Mouse (Mus musculus) hindbrain, embryonic 15.5 days (tissue): ENCODE data around the gene 2900011O08Rik. TPM values are rescaled to one million over a fixed set of nuclear protein-coding genes. Genes with fewer than 3 reads are reported as not detected.

ENCODE experiments used
- ATAC-seq: fragments of 200-750 bp; cut with Nextera tagmentation; 2 replicates; pipeline ENCODE4 v1.8.0; 2017; ENCODE audit warnings: low read depth, moderate number of reproducible peaks, moderate TSS enrichment; ENCODE audit not compliant: low FRiP score
- H3K27ac ChIP-seq: fragments of 300-500 bp; sonication (generic); replicated peaks from 2 replicates; pipeline ENCODE4 v1.5.1; 2015; ENCODE audit warnings: mild to moderate bottlenecking, inconsistent platforms
- H3K27me3 ChIP-seq: fragments of 300-500 bp; sonication (generic); 2 replicates; pipeline ENCODE4 v1.6.1; 2015; ENCODE audit warnings: control low read depth, inconsistent platforms
- H3K36me3 ChIP-seq: fragments of 300-500 bp; sonication (generic); 2 replicates; pipeline ENCODE4 v1.6.1; 2015; ENCODE audit warnings: control low read depth, inconsistent platforms
- H3K4me1 ChIP-seq: fragments of 300-500 bp; sonication (generic); replicated peaks from 2 replicates; pipeline ENCODE4 v1.6.1; 2015; ENCODE audit warnings: control low read depth, inconsistent platforms
- H3K4me2 ChIP-seq: fragments of 300-500 bp; sonication (generic); 2 replicates; pipeline ENCODE4 v1.6.1; 2015; ENCODE audit warnings: moderate library complexity, mild to moderate bottlenecking, inconsistent platforms
- H3K4me3 ChIP-seq: fragments of 300-500 bp; sonication (generic); 2 replicates; pipeline ENCODE4 v1.5.1; 2015; ENCODE audit warnings: mild to moderate bottlenecking, inconsistent platforms
- H3K9ac ChIP-seq: fragments of 300-500 bp; sonication (generic); 2 replicates; pipeline ENCODE4 v1.6.1; 2015; ENCODE audit warnings: inconsistent platforms
- H3K9me3 ChIP-seq: fragments of 300-500 bp; sonication (generic); 2 replicates; pipeline ENCODE4 v1.6.1; 2016; ENCODE audit warnings: control low read depth, inconsistent platforms
- WGBS: fragments of 180-500 bp; shearing (Covaris S2); methylation state at CpG from one replicate; pipeline ENCODE4 v1.1.7; 2015; 5-methylcytosine and 5-hydroxymethylcytosine counted together
- polyA plus RNA-seq: library from polyadenylated mRNA; unstranded; fragments of >200 nt; fragmentation: Nextera tagmentation; extraction: Ambion mirVana; gene quantifications from 2 replicates; pipeline ENCODE4 v1.2.1, GENCODE M21; 2015

2900011O08Rik gene
- polyA plus RNA-seq, 1 experiment from 2014 or later: 189 TPM

DNA sequence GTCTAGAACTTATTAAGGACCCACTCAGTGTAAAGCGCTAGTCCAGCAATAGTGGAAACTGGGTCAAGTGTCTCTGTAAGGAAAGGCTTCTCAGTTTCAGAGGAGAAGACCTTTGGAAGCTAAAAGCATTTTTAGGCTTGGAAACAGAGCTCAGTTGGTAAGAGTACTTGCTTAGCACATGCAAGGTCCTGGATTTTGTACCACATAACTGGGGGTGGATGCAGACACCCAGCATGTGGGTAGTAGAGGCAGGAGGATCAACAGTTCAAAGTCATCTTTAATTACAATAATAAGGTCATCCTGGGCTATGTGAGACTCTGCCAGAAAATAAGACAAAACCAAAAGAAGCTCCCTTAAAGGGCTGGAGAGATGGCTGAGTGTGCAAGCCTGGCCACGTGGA, 21.7 kb downstream of the 2900011O08Rik start:
- WGBS: 78% methylated on average over 2 of the region's 2 CpGs
- no peak overlapping the region for H3K9ac ChIP-seq
- H3K4me3 ChIP-seq: no peak overlapping the region
- no peaks in the 10 kb centered on the region for H3K27me3 ChIP-seq
- H3K9me3 ChIP-seq: no peaks in the 10 kb centered on the region
- no peak for ATAC-seq
- H3K4me2 ChIP-seq: no peak overlapping the region
- no peaks in the 10 kb centered on the region for H3K4me1 ChIP-seq
- no peaks in the 10 kb centered on the region for H3K36me3 ChIP-seq
- no peak overlapping the region for H3K27ac ChIP-seq

DNA sequence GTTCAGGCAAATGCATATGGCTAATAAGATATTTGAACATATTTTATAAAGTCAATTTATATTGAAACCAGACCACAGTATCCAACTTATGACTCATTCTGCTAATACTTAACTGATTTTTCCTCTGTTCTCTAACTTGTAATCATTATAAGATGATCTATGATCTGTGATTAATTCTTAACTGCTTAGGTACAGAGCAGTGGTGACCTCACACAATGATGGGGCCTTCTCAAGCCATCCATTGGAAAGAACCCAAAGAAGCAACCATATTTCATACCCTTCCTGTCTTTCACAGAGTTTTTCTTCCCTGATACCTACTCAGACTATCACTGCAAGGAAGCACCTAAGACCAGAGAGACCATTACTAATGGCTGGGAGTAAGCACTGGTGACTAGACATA, 22.3 kb downstream of the 2900011O08Rik start:
- Histone ChIP-seq H3K36me3 (no peaks in the 10 kb centered on the region), H3K4me1 (no peaks in the 10 kb centered on the region), H3K4me2 (no peak overlapping the region), H3K4me3 (no peak overlapping the region), H3K27me3 (no peaks in the 10 kb centered on the region), H3K9ac (no peak overlapping the region), H3K27ac (no peak overlapping the region), H3K9me3 (no peaks in the 10 kb centered on the region)
- ATAC-seq: no peak

DNA sequence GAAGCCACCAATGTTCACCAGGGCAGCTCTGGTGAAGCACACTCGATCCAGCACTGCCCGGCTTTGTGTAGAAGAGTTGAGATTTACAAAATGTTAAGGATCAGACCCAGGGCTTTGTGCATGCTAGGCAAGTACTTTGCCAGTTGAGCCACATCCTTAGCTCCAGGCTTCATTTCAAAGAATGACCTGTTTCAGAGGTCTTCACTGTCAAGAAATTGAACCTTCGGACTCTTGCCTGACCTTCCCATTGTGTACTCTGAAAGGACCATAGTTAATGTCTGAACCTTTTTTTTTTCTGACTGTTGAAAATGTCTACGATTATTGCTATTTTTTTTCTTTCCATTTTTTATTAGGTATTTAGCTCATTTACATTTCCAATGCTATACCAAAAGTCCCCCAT, 23.6 kb downstream of the 2900011O08Rik start:
- Histone ChIP-seq H3K27ac (no peak overlapping the region), H3K4me3 (no peak overlapping the region), H3K9ac (no peak overlapping the region), H3K9me3 (no peaks in the 10 kb centered on the region), H3K4me2 (no peak overlapping the region), H3K4me1 (no peaks in the 10 kb centered on the region), H3K27me3 (no peaks in the 10 kb centered on the region), H3K36me3 (no peaks in the 10 kb centered on the region)
- ATAC-seq: no peak
- WGBS: 90% methylated on average over 4 of the region's 4 CpGs

DNA sequence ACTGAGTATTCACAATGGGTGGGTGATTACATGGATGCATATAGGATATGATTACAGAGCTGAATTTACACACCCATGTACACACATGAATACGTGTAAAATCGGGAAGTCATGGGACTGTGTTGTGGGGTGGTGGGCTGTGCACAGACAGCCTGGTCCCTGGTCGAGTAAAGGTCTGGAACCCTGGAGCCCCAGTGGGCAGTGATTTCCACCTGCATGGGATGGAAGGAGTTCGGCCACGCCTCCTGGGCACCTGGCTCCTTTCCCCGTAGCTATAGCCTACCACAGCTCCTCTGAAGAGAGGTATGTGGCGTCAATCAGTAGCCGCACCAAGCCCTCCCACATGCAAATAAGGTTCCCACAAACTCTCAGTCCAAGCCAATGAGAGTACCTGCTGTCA, 30.9 kb downstream of the 2900011O08Rik start:
- no peak overlapping the region for H3K4me3 ChIP-seq
- no peaks in the 10 kb centered on the region for H3K36me3 ChIP-seq
- H3K27me3 ChIP-seq: no peaks in the 10 kb centered on the region
- WGBS: 88% methylated on average over 8 of the region's 8 CpGs
- H3K4me1 ChIP-seq: no peaks in the 10 kb centered on the region
- H3K9ac ChIP-seq: no peak overlapping the region
- H3K9me3 ChIP-seq: no peaks in the 10 kb centered on the region
- H3K4me2 ChIP-seq: no peak overlapping the region
- ATAC-seq: no peak
- no peak overlapping the region for H3K27ac ChIP-seq

DNA sequence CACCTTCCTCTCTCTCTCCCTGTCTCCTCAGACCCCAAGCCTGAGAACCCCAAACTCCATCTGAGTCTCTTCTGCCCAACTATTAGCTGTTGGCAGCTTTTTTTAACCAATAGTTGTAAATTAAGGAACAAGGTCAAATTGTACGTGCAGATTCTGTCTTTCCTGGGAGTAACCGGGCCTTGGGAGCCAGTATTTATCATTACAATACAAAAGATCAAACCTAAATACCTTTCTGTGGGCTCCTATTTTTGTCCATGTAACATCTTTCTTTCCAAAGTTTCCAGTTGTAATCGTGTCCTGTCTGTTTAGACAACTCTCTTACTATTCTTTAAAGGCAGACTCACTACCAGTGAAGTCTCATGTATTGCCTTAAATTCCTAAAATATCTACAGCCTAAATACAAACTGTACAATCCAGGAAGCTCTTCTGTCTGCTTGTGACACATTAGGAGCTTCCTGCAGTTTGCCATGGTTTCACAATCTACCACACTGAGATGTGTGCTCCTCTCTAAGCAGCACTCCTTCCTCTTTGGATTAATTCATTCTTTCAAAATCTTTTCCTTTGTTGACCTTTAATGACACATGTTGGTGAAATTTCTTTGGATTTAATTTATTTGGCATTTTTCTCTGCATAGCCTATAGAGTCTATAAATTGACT, 34.9 kb downstream of the 2900011O08Rik start:
- Histone ChIP-seq H3K27ac (no peak overlapping the region), H3K36me3 (no peaks in the 10 kb centered on the region), H3K9me3 (no peaks in the 10 kb centered on the region), H3K4me1 (no peaks in the 10 kb centered on the region), H3K9ac (no peak overlapping the region), H3K4me3 (no peak overlapping the region), H3K27me3 (no peaks in the 10 kb centered on the region), H3K4me2 (no peak overlapping the region)
- 83% methylated on average over 3 of the region's 3 CpGs for WGBS
- no peak for ATAC-seq

DNA sequence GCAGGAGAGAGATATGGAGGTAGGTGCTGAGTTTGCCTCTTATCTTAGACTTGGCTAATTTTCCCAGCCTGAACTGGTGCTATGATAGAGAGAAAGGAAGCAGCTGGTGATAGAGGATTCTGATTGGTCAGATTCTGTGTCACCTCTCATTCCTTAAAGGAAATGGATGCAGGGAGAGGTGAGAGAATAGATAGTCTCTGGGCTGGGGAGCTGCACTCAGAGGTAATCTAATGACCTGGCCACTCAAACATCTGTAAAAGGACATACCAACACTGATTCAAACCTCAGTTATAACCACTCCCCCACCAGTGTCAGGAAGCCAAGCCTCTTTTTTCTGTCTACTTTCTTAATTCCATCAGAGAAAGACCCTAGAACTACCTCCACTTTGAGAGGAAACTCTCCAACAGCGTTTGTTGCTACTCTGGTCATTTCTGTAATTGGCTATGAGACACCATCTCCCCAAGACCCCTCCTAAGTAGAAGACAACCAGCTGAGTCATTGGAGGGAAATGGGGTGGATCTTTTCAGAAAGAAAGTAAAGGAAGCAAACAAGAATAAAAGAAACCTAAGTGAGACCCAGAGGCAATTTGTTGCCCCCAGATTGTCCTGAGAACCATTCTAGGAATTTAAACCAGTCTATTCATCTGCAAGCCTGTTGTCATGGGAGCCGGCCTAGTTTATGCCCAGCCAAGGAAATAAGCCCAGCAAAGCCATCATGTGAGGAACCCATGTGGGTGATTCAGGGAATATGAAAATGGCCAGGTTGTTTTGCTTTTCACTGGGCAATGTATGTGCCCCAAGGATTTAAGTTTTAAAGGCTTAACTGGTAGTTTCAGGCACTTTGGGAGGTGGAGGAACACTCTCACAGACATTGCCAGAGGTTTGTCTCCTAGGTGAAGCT, 38.9 kb downstream of the 2900011O08Rik start:
- WGBS: 47% methylated on average over 2 of the region's 2 CpGs
- Histone ChIP-seq H3K9me3 (no peaks in the 10 kb centered on the region), H3K27ac (no peak overlapping the region), H3K27me3 (no peaks in the 10 kb centered on the region), H3K9ac (no peak overlapping the region), H3K4me2 (no peak overlapping the region), H3K36me3 (0 out of 2 replicates have a peak, but pooled peaks cover 4% of the 10 kb centered on the region), H3K4me3 (no peak overlapping the region), H3K4me1 (no peaks in the 10 kb centered on the region)
- no peak for ATAC-seq

DNA sequence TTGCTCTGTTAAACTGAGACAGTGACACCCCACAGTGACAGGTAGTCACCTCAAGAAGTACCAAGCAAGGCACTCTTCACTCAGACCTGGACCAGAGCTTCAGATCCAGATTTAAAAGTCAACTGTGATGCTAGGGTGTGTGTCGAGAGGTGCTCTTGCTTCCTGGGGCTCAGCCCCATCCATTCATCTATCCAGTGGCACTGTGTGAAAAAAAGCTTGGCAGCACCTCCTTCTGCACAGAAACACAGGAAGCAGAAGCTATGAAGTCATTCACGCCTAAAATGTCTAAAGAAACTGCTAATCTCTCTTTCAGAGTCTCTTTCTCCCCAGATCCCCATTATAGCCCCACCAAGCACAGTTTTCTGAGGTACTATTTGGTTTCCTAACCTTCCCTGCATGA, 42.7 kb downstream of the 2900011O08Rik start:
- H3K4me2 ChIP-seq: no peak overlapping the region
- no peaks in the 10 kb centered on the region for H3K9me3 ChIP-seq
- peaks cover 8% of the 10 kb centered on the region; the same call in 1 of the 2 replicates for H3K36me3 ChIP-seq
- H3K4me1 ChIP-seq: no peaks in the 10 kb centered on the region
- H3K27ac ChIP-seq: no peak overlapping the region
- H3K9ac ChIP-seq: no peak overlapping the region
- WGBS: 68% methylated on average over 2 of the region's 2 CpGs
- ATAC-seq: no peak
- no peak overlapping the region for H3K4me3 ChIP-seq
- H3K27me3 ChIP-seq: no peaks in the 10 kb centered on the region

DNA sequence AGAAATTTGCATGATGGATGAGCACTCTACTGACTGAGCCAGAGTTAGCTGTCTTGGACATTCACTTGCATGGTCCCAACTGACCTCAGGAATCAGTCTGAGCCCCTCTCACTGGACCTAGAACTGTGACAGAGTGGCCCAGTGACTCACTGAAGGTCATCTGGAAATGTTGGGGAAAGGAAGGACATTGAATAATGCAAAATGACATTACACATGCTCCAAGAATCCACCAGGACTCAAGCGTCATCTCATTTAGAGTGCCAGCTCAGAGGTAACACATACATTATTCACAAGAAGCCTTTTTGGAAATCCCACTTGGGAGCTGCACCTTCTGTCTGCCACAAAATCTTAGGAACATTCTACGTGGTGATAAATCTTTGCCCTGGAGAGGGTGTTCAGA, 43.4 kb downstream of the 2900011O08Rik start:
- Histone ChIP-seq H3K4me2 (no peak overlapping the region), H3K4me1 (no peaks in the 10 kb centered on the region), H3K9ac (no peak overlapping the region), H3K27me3 (no peaks in the 10 kb centered on the region), H3K36me3 (peaks cover 8% of the 10 kb centered on the region; the same call in 1 of the 2 replicates), H3K27ac (no peak overlapping the region), H3K4me3 (no peak overlapping the region), H3K9me3 (no peaks in the 10 kb centered on the region)
- WGBS: 72% methylated on average over 2 of the region's 2 CpGs
- no peak for ATAC-seq

DNA sequence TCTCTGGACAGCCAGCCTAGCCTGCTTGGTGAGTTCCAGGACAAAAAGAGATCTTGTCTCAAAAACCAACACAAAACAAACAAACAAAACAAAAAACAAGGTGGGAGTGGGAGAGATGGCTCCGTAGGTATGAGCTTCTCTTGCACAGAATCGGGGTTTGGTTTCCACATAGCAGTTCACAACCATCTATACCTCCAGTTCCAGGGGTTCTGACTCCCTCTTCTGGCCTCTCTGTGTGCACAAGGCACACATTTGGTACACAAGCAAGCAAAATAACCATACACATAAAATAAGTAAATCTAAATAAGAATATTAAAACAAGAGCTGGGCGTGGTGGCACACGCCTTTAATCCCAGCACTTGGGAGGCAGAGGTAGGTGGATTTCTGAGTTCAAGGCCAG, 44.2 kb downstream of the 2900011O08Rik start:
- WGBS: 90% methylated on average over 4 of the region's 4 CpGs
- H3K4me3 ChIP-seq: no peak overlapping the region
- peaks cover 8% of the 10 kb centered on the region; the same call in 1 of the 2 replicates for H3K36me3 ChIP-seq
- no peak overlapping the region for H3K4me2 ChIP-seq
- no peaks in the 10 kb centered on the region for H3K9me3 ChIP-seq
- H3K4me1 ChIP-seq: no peaks in the 10 kb centered on the region
- H3K9ac ChIP-seq: no peak overlapping the region
- ATAC-seq: no peak
- no peak overlapping the region for H3K27ac ChIP-seq
- no peaks in the 10 kb centered on the region for H3K27me3 ChIP-seq

DNA sequence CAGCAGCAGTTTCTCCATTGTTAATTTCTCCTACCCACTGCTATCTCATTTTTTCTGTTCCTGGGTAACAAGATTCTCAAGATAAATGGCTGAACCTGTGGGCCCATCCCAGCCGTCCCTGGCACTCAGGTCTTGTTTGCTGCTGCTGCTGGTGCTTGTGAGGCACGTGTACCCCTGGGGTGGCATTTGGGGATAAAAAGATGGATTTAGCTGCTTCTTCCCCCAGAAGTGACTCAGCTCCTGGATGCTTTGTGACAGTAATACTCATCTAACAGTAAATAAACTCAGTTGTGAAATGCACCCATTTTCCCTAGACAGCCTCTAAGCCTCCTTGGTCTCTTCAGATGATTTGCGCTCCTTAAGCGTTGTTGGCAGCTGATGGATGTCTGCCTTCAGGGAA, 46.7 kb downstream of the 2900011O08Rik start:
- Histone ChIP-seq H3K27ac (no peak overlapping the region), H3K36me3 (peaks cover 8% of the 10 kb centered on the region; the same call in 1 of the 2 replicates), H3K4me3 (no peak overlapping the region), H3K9ac (no peak overlapping the region), H3K4me2 (no peak overlapping the region), H3K9me3 (no peaks in the 10 kb centered on the region), H3K4me1 (no peaks in the 10 kb centered on the region), H3K27me3 (no peaks in the 10 kb centered on the region)
- ATAC-seq: no peak
- 81% methylated on average over 4 of the region's 4 CpGs for WGBS

DNA sequence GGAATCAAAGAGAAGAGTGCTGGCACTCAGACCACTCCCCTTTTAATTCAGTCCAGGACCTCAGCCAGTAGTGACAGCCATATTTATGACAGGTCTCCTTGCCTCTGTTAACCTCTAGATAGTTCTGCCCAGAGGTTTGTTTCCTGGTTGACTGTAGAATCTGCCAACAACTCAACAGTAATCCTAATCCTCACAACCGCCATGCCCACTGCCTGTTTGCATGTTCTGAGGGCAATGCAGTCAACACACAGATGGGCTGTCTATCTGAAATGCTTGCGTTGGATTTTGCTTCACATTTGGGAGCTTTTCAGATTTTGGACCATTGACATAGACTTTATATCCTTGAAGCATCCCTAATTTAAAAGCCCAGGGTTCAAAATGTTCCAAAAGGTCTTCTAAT, 56.0 kb downstream of the 2900011O08Rik start:
- no peak overlapping the region for H3K4me3 ChIP-seq
- H3K27me3 ChIP-seq: no peaks in the 10 kb centered on the region
- H3K36me3 ChIP-seq: no peaks in the 10 kb centered on the region
- H3K4me1 ChIP-seq: no peaks in the 10 kb centered on the region
- H3K27ac ChIP-seq: no peak overlapping the region
- H3K9me3 ChIP-seq: no peaks in the 10 kb centered on the region
- WGBS: 92% methylated on average over 2 of the region's 2 CpGs
- no peak overlapping the region for H3K9ac ChIP-seq
- ATAC-seq: no peak
- no peak overlapping the region for H3K4me2 ChIP-seq

DNA sequence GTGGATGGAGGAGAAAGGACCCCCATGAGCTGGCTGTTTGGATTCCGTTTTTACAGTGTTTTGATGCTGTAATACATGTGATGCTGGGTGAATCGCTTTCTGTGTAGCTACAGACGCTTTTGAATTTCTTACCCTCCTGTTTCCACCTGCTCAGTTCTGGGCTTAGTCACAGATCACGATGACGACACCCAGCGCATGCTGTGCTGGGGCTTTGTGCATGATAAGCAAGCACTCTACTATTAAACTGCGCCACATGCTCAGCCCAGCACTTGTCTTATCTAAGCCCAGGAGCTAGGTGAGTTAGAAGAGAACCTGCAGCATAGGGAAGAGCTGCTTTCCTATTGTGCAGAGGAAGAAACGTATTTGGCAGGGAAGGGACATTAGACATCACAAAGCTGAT, 58.3 kb downstream of the 2900011O08Rik start:
- Histone ChIP-seq H3K36me3 (no peaks in the 10 kb centered on the region), H3K9me3 (no peaks in the 10 kb centered on the region), H3K9ac (no peak overlapping the region), H3K27me3 (no peaks in the 10 kb centered on the region), H3K4me3 (no peak overlapping the region), H3K4me2 (no peak overlapping the region), H3K4me1 (no peaks in the 10 kb centered on the region), H3K27ac (no peak overlapping the region)
- no peak for ATAC-seq
- WGBS: 73% methylated on average over 8 of the region's 8 CpGs
